Mouse (Mus musculus): ENCODE results near the gene Ly6g6c. TPM values are rescaled to one million over a fixed set of nuclear protein-coding genes. Genes with fewer than 3 reads are reported as not detected.

Gene Ly6g6c
- polyA plus RNA-seq, 1 experiment from 2014 or later: not detected

DNA sequence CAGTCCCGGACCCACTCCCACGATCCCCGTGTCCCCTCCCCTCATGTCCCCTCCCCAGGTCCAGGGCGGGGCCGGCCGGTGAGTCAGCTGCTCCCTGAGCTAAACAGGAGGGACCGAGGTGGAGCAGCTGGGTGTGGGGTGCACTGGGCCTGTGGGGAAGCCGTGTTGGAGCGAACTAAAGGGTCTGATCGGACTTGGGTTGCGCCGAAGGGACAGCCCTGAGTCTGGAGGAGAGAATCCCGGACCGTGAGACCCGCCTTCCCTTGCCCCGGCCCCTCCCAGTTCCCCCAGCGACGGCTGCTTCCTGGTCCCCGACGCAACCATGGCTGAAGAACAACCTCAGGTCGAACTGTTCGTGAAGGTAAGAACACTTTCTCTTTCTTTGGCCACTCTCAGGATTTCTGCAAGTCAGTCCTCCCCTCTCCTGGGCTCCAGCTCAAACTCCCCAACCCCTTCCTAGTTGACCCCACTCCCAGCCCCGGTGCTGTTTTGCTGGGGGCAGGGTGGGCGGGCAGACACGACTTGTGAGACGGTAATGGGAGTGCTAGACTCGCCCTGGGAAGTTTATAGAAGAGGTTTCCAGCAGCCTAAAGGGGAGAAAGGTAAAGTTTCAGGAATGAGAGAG, 14.9 kb upstream of the Ly6g6c start:
- ATAC-seq (ENCODE audit: low FRiP score, low read depth): no peak
- 0% methylated on average over 24 of the region's 27 CpGs for WGBS
- peaks cover 65% of the 10 kb centered on the region for H3K4me1 ChIP-seq

DNA sequence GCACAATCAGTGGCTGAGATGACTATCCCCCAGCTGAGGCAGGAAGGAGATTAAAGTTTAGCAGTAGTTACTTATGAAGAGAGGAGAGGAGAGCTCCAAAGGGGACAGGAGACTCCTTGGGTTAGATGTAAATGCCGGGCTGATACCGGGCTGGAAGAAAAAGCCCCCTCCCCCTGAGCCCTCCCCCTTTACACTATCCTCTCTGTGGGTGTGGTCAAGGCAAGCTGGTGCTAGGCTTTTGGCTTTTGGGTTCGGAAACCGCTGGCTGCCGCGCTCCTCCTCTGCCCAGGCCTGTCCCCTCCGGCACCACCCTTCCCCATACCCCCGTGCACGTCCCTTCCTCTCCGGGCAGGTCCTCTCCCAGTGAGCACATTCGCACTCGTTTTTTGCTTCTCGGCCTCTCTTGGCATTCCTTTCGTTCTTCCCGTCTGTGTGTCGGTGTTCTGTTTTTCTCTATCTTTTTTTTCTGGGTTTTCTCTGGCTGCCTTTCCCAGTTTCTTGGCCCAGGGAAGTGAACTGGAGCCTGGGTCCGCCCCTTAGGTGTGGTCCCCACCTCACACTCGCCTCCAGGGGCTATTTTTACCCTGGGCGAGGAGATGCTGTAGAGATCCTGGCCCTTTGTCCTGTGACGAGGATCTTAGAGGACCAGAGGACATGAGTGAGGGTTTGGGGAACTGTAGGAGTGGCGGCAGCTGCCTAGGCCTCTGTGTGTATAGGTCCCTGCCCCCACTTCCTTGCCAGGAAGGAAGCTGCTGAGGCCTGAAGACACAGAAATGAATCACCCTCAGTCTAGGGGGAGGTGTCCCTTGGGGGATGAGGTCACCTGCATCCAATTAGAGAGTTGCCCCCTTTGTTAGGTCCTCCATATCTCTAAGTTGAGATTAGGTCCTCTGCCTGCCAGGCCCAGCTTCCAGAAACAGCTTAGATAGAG, 13.8 kb upstream of the Ly6g6c start:
- no peaks in the 10 kb centered on the region for H3K27me3 ChIP-seq

More for the DNA sequence above, 14.9 kb upstream of the Ly6g6c start:
- Histone ChIP-seq H3K36me3 (peaks cover 22% of the 10 kb centered on the region), H3K27ac (replicated peaks) (peak overlapping the region; percentile 93), H3K9me3 (0 out of 2 replicates have a peak, but pooled peaks cover 4% of the 10 kb centered on the region), H3K27me3 (no peaks in the 10 kb centered on the region), H3K4me2 (replicated peaks) (peak overlapping the region; percentile 67), H3K4me3 (peak overlapping the region; percentile 52), H3K9ac (replicated peaks) (peak overlapping the region; percentile 83)

DNA sequence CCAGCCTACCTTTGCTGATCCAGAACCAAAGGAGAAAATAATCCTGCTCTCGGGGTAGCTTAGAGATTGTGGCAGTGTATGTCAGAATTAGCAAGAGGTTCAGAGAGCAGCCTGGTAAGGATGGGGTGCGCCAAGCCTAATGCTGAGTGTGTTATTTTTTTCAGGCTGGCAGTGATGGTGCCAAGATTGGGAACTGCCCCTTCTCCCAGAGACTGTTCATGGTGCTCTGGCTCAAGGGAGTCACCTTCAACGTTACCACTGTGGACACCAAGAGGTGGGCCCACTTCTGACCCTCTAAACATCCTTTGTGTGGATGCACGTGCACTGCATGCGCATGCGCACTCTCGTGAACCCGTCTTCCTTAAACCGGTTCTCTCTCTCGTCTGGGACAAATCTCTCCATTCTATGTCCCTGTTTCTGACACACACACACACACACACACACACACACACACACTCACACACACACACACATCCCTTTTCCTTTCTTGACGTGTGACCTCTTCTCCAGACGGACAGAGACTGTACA, 12.9 kb upstream of the Ly6g6c start:
- Histone ChIP-seq H3K4me1 (peaks cover 47% of the 10 kb centered on the region), H3K4me3 (peak overlapping the region; percentile 52), H3K9ac (replicated peaks) (peak overlapping the region; percentile 83), H3K9me3 (0 out of 2 replicates have a peak, but pooled peaks cover 4% of the 10 kb centered on the region), H3K27ac (replicated peaks) (peak overlapping the region; percentile 93), H3K36me3 (peaks cover 39% of the 10 kb centered on the region), H3K27me3 (no peaks in the 10 kb centered on the region), H3K4me2 (replicated peaks) (peak overlapping the region; percentile 67)
- no peak for ATAC-seq (ENCODE audit: low FRiP score, low read depth)
- 71% methylated on average over 12 of the region's 12 CpGs for WGBS

More for the DNA sequence above, 13.8 kb upstream of the Ly6g6c start:
- peak overlapping the region; percentile 83 for H3K9ac ChIP-seq (replicated peaks)
- peaks cover 32% of the 10 kb centered on the region for H3K36me3 ChIP-seq
- peaks cover 53% of the 10 kb centered on the region for H3K4me1 ChIP-seq
- peak overlapping the region; percentile 52 for H3K4me3 ChIP-seq
- H3K27ac ChIP-seq (replicated peaks): peak overlapping the region; percentile 93
- WGBS: 2% methylated on average over 21 of the region's 21 CpGs
- H3K9me3 ChIP-seq: 0 out of 2 replicates have a peak, but pooled peaks cover 4% of the 10 kb centered on the region
- peak; percentile 70 for ATAC-seq (ENCODE audit: low FRiP score, low read depth)
- H3K4me2 ChIP-seq (replicated peaks): peak overlapping the region; percentile 67

DNA sequence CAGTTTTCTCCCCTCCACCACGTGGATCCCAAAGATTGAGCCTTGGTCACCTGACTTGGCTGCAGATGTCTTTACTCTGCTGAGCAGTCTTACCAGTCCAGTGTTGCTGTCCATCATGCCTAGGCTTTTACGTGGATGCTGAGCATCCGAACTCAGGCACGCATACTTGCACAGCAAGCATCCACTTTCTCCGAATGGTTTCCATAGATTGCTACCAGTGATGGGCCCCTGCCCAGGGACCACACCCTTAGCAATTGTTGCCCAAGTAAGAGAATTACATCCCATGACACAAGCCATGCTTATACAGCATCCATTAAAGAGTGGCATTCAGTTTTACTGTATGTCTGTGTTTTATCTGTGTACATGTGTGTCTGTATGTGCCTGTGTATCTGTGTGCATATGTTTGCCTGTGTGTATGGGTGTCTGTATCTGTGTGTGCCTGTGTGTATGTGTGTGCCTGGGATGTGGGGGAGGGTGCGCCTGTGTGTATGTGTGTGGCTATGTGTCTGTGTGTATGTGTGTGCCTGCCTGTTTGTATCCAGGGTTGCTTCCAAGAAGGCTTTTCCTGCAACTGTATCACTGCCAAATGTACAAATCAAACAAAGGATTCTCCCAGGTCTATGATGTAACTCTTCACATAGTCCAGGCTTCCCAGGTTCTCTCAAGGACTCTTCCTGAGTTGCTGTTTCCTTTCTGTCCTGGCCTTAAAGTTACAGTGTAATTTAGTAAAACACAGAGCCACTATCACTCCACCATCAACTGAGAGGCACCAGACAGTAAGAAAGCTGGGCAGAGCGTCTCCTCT, 9.3 kb upstream of the Ly6g6c start:
- no peaks in the 10 kb centered on the region for H3K27me3 ChIP-seq
- peaks cover 48% of the 10 kb centered on the region for H3K36me3 ChIP-seq
- no peak for ATAC-seq (ENCODE audit: low FRiP score, low read depth)
- no peak overlapping the region for H3K9ac ChIP-seq (replicated peaks)
- 92% methylated on average over 7 of the region's 7 CpGs for WGBS
- H3K9me3 ChIP-seq: 0 out of 2 replicates have a peak, but pooled peaks cover 4% of the 10 kb centered on the region
- H3K4me1 ChIP-seq: peaks cover 34% of the 10 kb centered on the region
- H3K4me3 ChIP-seq: no peak overlapping the region
- H3K27ac ChIP-seq (replicated peaks): no peak overlapping the region
- no peak overlapping the region for H3K4me2 ChIP-seq (replicated peaks)

DNA sequence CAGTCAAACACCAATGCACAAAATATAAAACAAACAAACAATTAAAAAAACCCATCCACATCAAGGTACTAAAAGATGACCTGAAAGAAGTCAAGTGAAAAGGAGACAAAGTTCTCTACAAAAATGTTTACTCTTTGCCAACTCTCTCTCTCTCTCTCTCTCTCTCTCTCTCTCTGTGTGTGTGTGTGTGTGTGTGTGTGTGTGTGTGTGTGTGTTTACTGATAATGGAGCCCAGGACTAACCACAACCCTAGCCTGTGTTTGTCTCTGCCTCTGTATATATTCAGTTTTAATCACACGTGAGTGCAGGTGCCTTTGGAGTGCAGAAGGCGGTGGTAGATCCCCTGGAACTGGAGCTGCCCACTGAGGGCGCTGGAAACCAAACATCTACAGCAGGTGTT, 8.1 kb upstream of the Ly6g6c start:
- Histone ChIP-seq H3K36me3 (peaks cover 58% of the 10 kb centered on the region), H3K9me3 (0 out of 2 replicates have a peak, but pooled peaks cover 4% of the 10 kb centered on the region), H3K4me2 (replicated peaks) (no peak overlapping the region), H3K27ac (replicated peaks) (no peak overlapping the region), H3K4me3 (no peak overlapping the region), H3K9ac (replicated peaks) (no peak overlapping the region), H3K27me3 (no peaks in the 10 kb centered on the region; the same call in 1 of the 2 replicates), H3K4me1 (peaks cover 35% of the 10 kb centered on the region)
- no peak for ATAC-seq (ENCODE audit: low FRiP score, low read depth)
- WGBS: 77% methylated on average over 3 of the region's 3 CpGs

DNA sequence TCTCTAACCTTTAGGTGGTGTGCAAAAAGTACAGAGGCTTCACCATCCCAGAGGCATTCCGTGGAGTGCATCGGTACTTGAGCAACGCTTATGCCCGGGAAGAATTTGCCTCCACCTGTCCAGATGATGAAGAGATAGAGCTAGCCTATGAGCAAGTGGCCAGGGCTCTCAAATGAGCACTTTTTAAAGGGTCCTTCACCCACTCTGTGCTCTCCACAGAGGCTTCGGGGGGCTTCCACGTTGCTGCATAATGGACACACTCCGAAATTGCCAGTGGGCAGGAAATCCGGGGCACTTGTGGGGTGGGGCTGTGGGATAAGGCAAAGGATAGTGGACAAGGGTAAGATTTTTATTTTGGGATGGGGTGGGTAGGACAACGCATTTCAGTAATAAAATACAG, 6.9 kb upstream of the Ly6g6c start:
- H3K27ac ChIP-seq (replicated peaks): peak overlapping the region; percentile 88
- H3K27me3 ChIP-seq: peaks cover 5% of the 10 kb centered on the region; the same call in 1 of the 2 replicates
- H3K9me3 ChIP-seq: 0 out of 2 replicates have a peak, but pooled peaks cover 4% of the 10 kb centered on the region
- peaks cover 24% of the 10 kb centered on the region for H3K4me1 ChIP-seq
- peaks cover 63% of the 10 kb centered on the region for H3K36me3 ChIP-seq
- H3K4me2 ChIP-seq (replicated peaks): peak overlapping the region; percentile 81; the same call in 1 of the 2 replicates
- H3K9ac ChIP-seq (replicated peaks): peak overlapping the region; percentile 35
- H3K4me3 ChIP-seq: peak overlapping the region; percentile 68
- peak; percentile 13 for ATAC-seq (ENCODE audit: low FRiP score, low read depth)
- 73% methylated on average over 9 of the region's 9 CpGs for WGBS

DNA sequence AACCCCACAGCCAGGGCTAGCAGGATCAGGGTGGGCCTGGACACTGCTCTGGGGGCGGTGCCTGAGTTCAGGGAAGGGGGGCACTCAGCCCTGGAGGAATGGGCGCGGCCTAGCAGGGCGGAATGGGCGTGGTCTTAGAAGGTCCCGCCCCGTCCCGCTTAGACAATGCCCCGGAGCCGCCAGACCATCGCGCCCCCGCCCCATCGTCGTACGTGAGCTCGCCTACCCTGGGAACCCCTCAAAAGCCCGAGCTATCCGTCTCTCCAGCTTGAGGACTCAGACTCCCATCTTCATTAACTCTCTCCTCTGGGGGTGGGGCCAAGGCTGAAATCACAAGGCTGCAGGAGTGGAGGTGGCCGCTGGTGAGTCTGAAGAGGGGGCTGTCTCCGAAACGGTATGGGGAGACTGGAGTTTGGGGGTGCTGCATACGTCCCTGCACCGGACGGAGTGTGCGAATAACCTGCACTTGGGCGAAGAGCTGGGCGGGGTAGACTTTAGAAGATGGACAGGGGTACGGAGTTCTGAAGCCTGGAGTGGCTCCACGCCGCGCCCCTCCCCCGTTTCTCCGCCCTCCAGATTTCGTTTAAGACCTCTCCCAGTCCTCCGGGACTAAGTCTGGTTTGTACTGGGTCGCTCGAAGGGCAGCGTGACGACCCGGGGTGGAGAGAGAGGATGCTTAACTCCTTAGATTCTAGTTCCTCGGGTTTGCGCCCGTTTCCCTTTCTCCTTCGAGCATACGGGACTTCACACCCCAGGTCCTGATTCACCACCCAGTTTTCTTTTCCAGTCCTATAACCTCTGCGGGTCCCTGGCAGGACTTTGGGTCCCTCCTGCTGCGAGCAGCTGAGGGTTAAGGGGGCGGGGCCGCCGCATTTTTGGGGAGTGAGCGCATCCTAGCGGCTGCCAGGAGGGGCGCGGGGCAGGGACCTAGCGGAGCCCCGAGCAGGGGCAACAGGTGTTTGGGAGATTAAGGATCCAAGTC, 6.0 kb upstream of the Ly6g6c start, which contains the start of gene Ddah2:
Gene Ddah2, plus strand, starts transcription at position 125 of the 982 bp plus-strand sequence.
- peak within 1 kb of the TSS; percentile 81 for H3K4me2 ChIP-seq (replicated peaks)
- H3K9ac ChIP-seq (replicated peaks): peak within 1 kb of the TSS; percentile 89
- ATAC-seq (ENCODE audit: low FRiP score, low read depth): peak; percentile 91
- peak within 1 kb of the TSS; percentile 88 for H3K27ac ChIP-seq (replicated peaks)
- WGBS: under 1% methylated on average over 57 of the region's 57 CpGs
- H3K27me3 ChIP-seq: peaks cover 14% of the 10 kb centered on the region
- 0 out of 2 replicates have a peak, but pooled peaks cover 1% of the 10 kb centered on the region for H3K9me3 ChIP-seq
- H3K36me3 ChIP-seq: peaks cover 58% of the 10 kb centered on the region
- H3K4me3 ChIP-seq: peak within 1 kb of the TSS; percentile 68
- H3K4me1 ChIP-seq: peaks cover 27% of the 10 kb centered on the region

DNA sequence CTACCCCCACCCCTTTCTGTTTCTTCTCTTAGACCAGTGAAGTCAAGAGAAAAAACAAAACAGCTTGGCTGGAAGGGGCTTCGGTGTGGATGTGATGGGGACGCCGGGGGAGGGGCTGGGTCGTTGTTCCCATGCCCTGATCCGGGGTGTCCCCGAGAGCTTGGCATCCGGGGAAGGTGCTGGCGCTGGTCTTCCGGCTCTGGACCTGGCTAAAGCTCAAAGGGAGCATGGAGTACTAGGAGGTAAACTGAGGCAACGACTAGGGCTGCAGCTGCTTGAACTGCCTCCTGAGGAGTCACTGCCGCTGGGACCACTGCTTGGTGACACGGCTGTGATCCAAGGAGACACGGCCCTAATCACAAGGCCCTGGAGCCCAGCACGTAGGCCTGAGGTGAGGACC, 5.1 kb upstream of the Ly6g6c start:
- H3K27me3 ChIP-seq: peaks cover 23% of the 10 kb centered on the region
- no peak overlapping the region for H3K27ac ChIP-seq (replicated peaks)
- peak overlapping the region; percentile 68 for H3K4me3 ChIP-seq
- peak overlapping the region; percentile 89 for H3K9ac ChIP-seq (replicated peaks)
- ATAC-seq (ENCODE audit: low FRiP score, low read depth): no peak
- no peaks in the 10 kb centered on the region for H3K9me3 ChIP-seq
- WGBS: 26% methylated on average over 14 of the region's 14 CpGs
- peaks cover 52% of the 10 kb centered on the region for H3K36me3 ChIP-seq
- H3K4me1 ChIP-seq: peaks cover 36% of the 10 kb centered on the region
- peak overlapping the region; percentile 81 for H3K4me2 ChIP-seq (replicated peaks)

DNA sequence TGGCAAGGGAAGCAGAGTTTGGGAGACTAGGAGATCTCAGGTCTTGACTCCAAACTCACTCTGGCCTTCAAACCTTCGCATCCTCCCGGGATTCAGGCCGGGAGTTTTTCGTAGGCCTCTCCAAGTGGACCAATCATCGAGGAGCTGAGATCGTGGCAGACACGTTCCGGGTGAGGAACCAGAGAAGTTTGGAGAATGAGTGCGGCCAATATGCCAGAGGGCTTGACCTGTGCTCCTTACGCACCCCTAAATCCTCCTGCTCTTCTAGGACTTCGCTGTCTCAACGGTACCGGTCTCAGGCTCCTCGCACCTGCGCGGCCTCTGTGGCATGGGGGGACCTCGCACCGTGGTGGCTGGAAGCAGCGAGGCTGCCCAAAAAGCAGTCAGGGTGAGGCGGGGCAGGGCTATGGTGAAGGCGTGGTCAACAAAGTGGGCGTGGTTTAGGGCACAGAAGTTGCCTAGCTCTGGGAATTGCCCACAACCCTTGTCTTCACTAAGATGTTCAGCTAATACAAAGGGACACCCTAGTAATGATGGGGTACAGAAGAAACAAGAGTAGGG, 4.4 kb upstream of the Ly6g6c start:
- ATAC-seq (ENCODE audit: low FRiP score, low read depth): no peak
- Histone ChIP-seq H3K27me3 (peaks cover 30% of the 10 kb centered on the region), H3K36me3 (peaks cover 46% of the 10 kb centered on the region), H3K4me3 (peak overlapping the region; percentile 68), H3K9ac (replicated peaks) (peak overlapping the region; percentile 89), H3K27ac (replicated peaks) (no peak overlapping the region), H3K4me2 (replicated peaks) (peak overlapping the region; percentile 81), H3K4me1 (peaks cover 43% of the 10 kb centered on the region), H3K9me3 (no peaks in the 10 kb centered on the region)
- WGBS: 64% methylated on average over 22 of the region's 22 CpGs

DNA sequence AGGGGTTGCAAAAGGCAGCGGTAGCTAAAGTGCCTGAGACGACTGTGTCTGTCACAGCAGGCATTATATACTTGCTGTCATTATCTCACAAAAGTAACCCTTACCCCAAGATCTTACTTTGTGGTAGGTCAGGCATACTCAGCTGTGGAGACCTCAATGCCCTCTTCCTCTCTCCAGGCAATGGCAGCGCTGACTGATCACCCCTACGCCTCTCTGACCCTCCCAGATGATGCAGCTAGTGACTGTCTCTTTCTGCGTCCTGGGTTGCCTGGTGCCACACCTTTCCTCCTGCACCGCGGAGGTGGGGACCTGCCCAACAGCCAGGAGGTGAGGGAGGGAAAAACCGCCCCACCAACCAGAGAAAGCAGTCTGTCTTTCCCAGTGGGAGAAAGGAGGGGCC, 3.9 kb upstream of the Ly6g6c start:
- peak overlapping the region; percentile 81; the same call in 1 of the 2 replicates for H3K4me2 ChIP-seq (replicated peaks)
- H3K27me3 ChIP-seq: peaks cover 35% of the 10 kb centered on the region
- H3K4me1 ChIP-seq: peaks cover 46% of the 10 kb centered on the region
- no peak overlapping the region for H3K4me3 ChIP-seq
- H3K9ac ChIP-seq (replicated peaks): 0 out of 2 replicates have a peak overlapping the region, but pooled peaks have one; percentile 11
- H3K27ac ChIP-seq (replicated peaks): no peak overlapping the region
- H3K9me3 ChIP-seq: no peaks in the 10 kb centered on the region
- ATAC-seq (ENCODE audit: low FRiP score, low read depth): no peak
- peaks cover 42% of the 10 kb centered on the region for H3K36me3 ChIP-seq
- 87% methylated on average over 8 of the region's 8 CpGs for WGBS

Measured in midbrain, embryonic 12.5 days (tissue).